Mouse (Mus musculus): ENCODE measurements at regions not wholly inside any gene's neighbourhood (a gene's known extent, or its start where the extent isn't known, plus 50 kb on each side); places are given as distances from the start of the nearest gene placed in this dataset.

DNA sequence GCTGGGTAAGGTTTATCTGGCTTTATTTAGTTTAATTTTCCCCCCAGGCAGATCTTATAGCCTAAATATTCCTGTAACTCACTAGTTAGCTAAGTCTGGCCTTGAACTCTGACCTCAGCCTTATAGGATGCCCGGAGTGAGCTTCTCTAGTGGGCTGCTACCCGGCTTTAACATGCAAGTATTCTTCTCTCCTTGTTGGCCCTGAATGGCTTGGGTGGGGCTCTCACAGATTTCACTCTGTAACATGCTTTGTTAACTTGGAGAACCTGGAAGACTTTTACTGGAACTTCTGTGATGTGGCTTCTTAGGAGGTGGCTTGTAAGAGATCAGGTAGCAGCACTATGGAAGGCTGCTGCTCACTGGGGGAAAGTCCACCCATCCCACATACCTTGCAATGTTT, 177.3 kb upstream of the Camk1g start:
- WGBS, result 92% methylated on average over 2 of the region's 2 CpGs

DNA sequence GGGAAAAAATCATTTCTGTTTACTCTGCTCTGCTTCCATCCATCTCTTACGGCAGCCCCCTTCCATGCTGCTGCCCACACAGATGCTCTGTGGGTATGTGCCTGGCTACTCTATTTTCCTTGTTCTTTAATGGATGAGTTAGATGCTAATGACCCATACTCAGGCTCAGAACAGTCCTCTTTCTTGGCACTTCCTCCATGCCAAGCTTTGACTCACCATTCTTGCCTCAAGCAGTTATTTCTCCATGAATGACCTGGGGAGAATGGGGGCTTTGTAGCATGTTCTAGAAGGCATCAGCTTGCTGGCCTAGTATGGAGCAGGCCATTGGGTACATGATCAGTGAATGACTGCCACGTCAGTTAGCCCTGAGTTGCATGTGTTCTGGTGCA, 175.9 kb upstream of the Camk1g start:
- TF ChIP-seq POLR2A (IDR thresholded peaks at IDR 0.05; ENCODE audit: low read depth, low read length), result no peak
- no peak for TF ChIP-seq CTCF (IDR thresholded peaks at IDR 0.05; ENCODE audit: extremely low read depth, insufficient read depth, insufficient read length, insufficient replicate concordance)
- 89% methylated on average over 2 of the region's 2 CpGs for WGBS

More for the DNA sequence above, 177.3 kb upstream of the Camk1g start:
- no peak for TF ChIP-seq CTCF (IDR thresholded peaks at IDR 0.05; ENCODE audit: extremely low read depth, insufficient read depth, insufficient read length, insufficient replicate concordance)
- no peak for TF ChIP-seq POLR2A (IDR thresholded peaks at IDR 0.05; ENCODE audit: low read depth, low read length)
- no peak for DNase-seq (ENCODE audit: low read depth in 1 of 2, low spot score in 2 of 2)
- no peak overlapping the region for H3K27ac ChIP-seq (ENCODE audit: insufficient read depth, low read length)
- no peaks in the 10 kb centered on the region for H3K36me3 ChIP-seq (ENCODE audit: control insufficient read depth, insufficient read depth, low read length)
- H3K4me3 ChIP-seq (ENCODE audit: extremely low read depth, insufficient read depth, insufficient read length), result no peak overlapping the region
- H3K27me3 ChIP-seq (ENCODE audit: control insufficient read depth, insufficient read depth, low read length), result no peaks in the 10 kb centered on the region
- H3K4me1 ChIP-seq (ENCODE audit: control insufficient read depth, insufficient read depth, insufficient read length), result no peaks in the 10 kb centered on the region

DNA sequence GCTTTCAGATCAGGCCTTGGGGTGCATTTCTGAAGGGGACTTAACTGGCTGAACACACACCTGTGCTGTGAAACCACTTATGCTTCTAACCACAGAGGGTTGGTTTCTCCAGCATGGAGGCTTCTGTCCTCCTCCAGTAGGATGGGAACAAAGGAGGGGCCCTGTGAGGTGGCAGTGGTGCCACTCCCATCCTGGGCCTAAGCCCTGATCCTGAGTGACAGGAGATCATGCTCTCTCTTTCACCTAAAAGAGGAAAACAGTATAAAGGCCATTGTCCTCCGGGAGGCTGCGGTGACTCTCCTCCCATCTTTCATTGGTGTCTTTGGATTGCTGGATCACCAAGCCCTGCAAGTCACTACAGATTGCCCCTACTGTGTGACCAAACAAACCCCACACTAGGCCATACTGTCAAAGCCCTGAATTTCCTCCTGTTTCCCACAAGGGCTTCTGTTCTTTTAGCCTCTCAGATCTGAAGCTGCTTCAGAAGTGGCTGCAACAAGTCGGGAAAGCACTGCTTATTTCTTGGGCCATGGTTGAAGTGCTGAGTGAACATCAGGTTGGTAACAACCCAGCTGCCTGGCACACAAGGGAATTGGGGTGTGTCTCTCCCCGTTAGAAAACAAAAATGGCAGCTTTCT, 175.4 kb upstream of the Camk1g start:
- WGBS, result 74% methylated on average over 4 of the region's 4 CpGs
- no peak overlapping the region for H3K4me3 ChIP-seq (ENCODE audit: extremely low read depth, insufficient read depth, insufficient read length)
- H3K4me1 ChIP-seq (ENCODE audit: control insufficient read depth, insufficient read depth, insufficient read length), result no peaks in the 10 kb centered on the region
- no peak for DNase-seq (ENCODE audit: low read depth in 1 of 2, low spot score in 2 of 2)
- no peak overlapping the region for H3K27ac ChIP-seq (ENCODE audit: insufficient read depth, low read length)
- TF ChIP-seq CTCF (IDR thresholded peaks at IDR 0.05; ENCODE audit: extremely low read depth, insufficient read depth, insufficient read length, insufficient replicate concordance), result no peak
- no peak for TF ChIP-seq POLR2A (IDR thresholded peaks at IDR 0.05; ENCODE audit: low read depth, low read length)
- no peaks in the 10 kb centered on the region for H3K36me3 ChIP-seq (ENCODE audit: control insufficient read depth, insufficient read depth, low read length)
- no peaks in the 10 kb centered on the region for H3K27me3 ChIP-seq (ENCODE audit: control insufficient read depth, insufficient read depth, low read length)

More for the DNA sequence above, 175.9 kb upstream of the Camk1g start:
- Histone ChIP-seq H3K36me3 (ENCODE audit: control insufficient read depth, insufficient read depth, low read length) (no peaks in the 10 kb centered on the region), H3K4me1 (ENCODE audit: control insufficient read depth, insufficient read depth, insufficient read length) (no peaks in the 10 kb centered on the region), H3K27me3 (ENCODE audit: control insufficient read depth, insufficient read depth, low read length) (no peaks in the 10 kb centered on the region), H3K27ac (ENCODE audit: insufficient read depth, low read length) (no peak overlapping the region), H3K4me3 (ENCODE audit: extremely low read depth, insufficient read depth, insufficient read length) (no peak overlapping the region)
- DNase-seq (ENCODE audit: low read depth in 1 of 2, low spot score in 2 of 2), result no peak

DNA sequence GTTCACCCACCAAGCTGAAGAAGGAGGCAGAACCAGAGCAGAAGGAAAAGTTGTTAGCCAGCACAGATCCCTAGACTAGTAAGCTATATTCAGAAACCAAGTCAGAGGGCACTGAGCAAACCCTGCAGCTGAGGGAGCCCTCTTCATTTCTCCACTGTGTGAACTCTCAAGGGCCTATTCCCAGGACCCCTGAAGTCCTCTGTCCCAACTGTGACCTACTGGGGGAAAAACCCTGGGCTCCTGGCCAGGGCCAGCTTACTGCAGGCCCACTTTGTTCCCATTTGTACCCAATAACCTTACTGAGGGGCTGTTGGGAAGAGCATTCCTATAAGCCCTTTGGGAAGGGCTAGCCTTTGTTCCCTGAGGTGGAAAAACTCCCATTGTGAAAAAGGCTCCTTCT, 174.7 kb upstream of the Camk1g start:
- no peak overlapping the region for H3K27ac ChIP-seq (ENCODE audit: insufficient read depth, low read length)
- no peaks in the 10 kb centered on the region for H3K4me1 ChIP-seq (ENCODE audit: control insufficient read depth, insufficient read depth, insufficient read length)
- no peak for DNase-seq (ENCODE audit: low read depth in 1 of 2, low spot score in 2 of 2)
- H3K4me3 ChIP-seq (ENCODE audit: extremely low read depth, insufficient read depth, insufficient read length), result no peak overlapping the region
- no peaks in the 10 kb centered on the region for H3K36me3 ChIP-seq (ENCODE audit: control insufficient read depth, insufficient read depth, low read length)
- no peaks in the 10 kb centered on the region for H3K27me3 ChIP-seq (ENCODE audit: control insufficient read depth, insufficient read depth, low read length)
- TF ChIP-seq CTCF (IDR thresholded peaks at IDR 0.05; ENCODE audit: extremely low read depth, insufficient read depth, insufficient read length, insufficient replicate concordance) (no peak), POLR2A (IDR thresholded peaks at IDR 0.05; ENCODE audit: low read depth, low read length) (no peak)

DNA sequence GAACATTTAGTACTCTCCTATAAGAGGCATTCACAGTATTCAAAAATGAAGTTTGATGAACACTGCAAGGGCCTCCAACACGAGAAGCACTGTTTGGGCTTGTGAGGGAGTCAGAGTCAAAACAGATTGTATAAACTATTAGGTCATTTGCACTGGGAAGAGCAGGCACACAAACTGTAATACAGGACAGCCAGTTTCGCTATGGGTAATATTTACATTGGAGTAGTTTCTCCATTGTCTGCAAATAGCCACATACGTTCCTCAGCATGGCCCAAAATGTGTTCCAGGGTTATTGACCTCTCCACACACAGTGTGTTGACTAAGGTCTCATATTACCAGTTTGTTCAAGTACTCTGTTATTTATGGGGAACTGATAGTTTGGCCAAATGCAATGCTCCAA, 173.7 kb upstream of the Camk1g start:
- WGBS, result 76% methylated on average over 3 of the region's 3 CpGs
- no peak overlapping the region for H3K4me3 ChIP-seq (ENCODE audit: extremely low read depth, insufficient read depth, insufficient read length)
- no peaks in the 10 kb centered on the region for H3K36me3 ChIP-seq (ENCODE audit: control insufficient read depth, insufficient read depth, low read length)
- TF ChIP-seq POLR2A (IDR thresholded peaks at IDR 0.05; ENCODE audit: low read depth, low read length) (no peak), CTCF (IDR thresholded peaks at IDR 0.05; ENCODE audit: extremely low read depth, insufficient read depth, insufficient read length, insufficient replicate concordance) (no peak)
- DNase-seq (ENCODE audit: low read depth in 1 of 2, low spot score in 2 of 2), result no peak
- no peaks in the 10 kb centered on the region for H3K27me3 ChIP-seq (ENCODE audit: control insufficient read depth, insufficient read depth, low read length)
- no peak overlapping the region for H3K27ac ChIP-seq (ENCODE audit: insufficient read depth, low read length)
- no peaks in the 10 kb centered on the region for H3K4me1 ChIP-seq (ENCODE audit: control insufficient read depth, insufficient read depth, insufficient read length)

DNA sequence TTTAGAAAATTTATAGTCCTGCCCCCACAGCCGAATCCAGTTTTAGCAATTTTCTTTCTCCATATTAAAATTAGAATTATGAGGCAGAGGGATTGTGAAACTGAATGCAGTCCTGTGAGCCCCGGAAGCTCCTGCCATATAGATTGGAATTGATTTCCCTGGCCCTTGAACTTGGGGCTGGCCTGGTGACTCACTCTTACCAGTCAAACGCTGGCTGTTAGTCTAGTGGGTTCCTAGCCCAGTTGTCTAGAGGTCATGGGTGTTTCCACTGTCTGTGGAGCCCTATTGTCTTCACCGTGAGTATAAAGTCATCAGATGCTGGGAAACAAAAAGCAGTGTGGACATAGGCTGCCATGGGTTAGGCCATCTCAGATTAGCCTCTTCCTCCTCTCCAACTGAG, 173.2 kb upstream of the Camk1g start:
- no peak for DNase-seq (ENCODE audit: low read depth in 1 of 2, low spot score in 2 of 2)
- 87% methylated on average over 4 of the region's 4 CpGs for WGBS
- H3K27ac ChIP-seq (ENCODE audit: insufficient read depth, low read length), result no peak overlapping the region
- H3K27me3 ChIP-seq (ENCODE audit: control insufficient read depth, insufficient read depth, low read length), result no peaks in the 10 kb centered on the region
- H3K4me3 ChIP-seq (ENCODE audit: extremely low read depth, insufficient read depth, insufficient read length), result no peak overlapping the region
- no peaks in the 10 kb centered on the region for H3K4me1 ChIP-seq (ENCODE audit: control insufficient read depth, insufficient read depth, insufficient read length)
- H3K36me3 ChIP-seq (ENCODE audit: control insufficient read depth, insufficient read depth, low read length), result no peaks in the 10 kb centered on the region
- TF ChIP-seq POLR2A (IDR thresholded peaks at IDR 0.05; ENCODE audit: low read depth, low read length), result no peak
- no peak for TF ChIP-seq CTCF (IDR thresholded peaks at IDR 0.05; ENCODE audit: extremely low read depth, insufficient read depth, insufficient read length, insufficient replicate concordance)

DNA sequence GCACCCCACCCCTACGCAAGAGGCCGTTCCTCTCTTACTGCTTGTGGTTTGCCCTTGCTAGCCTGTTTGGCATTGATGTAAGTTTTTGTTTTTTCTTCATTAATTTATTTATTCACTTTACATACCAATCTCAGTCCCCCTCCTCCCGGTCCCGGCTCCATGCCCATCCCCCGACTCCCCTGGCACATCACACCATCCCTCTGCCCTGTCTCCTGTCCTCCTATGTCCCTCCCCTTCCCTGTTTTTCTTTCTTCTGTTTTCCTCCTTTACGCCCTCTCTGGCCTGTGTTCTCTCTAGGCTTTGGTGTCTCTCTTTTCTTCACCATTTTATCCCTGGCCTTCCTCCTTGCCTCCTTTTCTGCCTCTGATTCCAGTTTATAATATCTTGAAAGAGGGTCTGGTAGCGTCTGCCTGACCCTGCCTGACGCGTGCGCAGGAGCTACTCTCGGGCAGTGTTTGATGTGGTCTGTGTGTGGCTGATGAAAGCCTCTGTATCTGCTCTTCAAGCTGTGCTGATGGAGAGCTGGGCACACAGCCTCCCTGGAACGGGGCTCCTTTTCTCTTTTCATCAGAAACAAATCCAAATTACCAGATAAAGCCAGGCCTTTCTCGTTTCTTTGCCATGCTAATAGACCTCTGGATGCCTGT, 172.0 kb upstream of the Camk1g start:
- Histone ChIP-seq H3K27ac (ENCODE audit: insufficient read depth, low read length) (no peak overlapping the region), H3K4me1 (ENCODE audit: control insufficient read depth, insufficient read depth, insufficient read length) (no peaks in the 10 kb centered on the region), H3K36me3 (ENCODE audit: control insufficient read depth, insufficient read depth, low read length) (no peaks in the 10 kb centered on the region), H3K4me3 (ENCODE audit: extremely low read depth, insufficient read depth, insufficient read length) (no peak overlapping the region), H3K27me3 (ENCODE audit: control insufficient read depth, insufficient read depth, low read length) (no peaks in the 10 kb centered on the region)
- no peak for DNase-seq (ENCODE audit: low read depth in 1 of 2, low spot score in 2 of 2)
- 72% methylated on average over 13 of the region's 13 CpGs for WGBS
- TF ChIP-seq CTCF (IDR thresholded peaks at IDR 0.05; ENCODE audit: extremely low read depth, insufficient read depth, insufficient read length, insufficient replicate concordance), result no peak
- TF ChIP-seq POLR2A (IDR thresholded peaks at IDR 0.05; ENCODE audit: low read depth, low read length), result no peak
